Mouse (Mus musculus) kidney, adult 8-10 months (tissue): ENCODE data around the gene Zfp704.

Experiments
- DNase-seq, 2 experiments: peaks; one replicate each; pipeline ENCODE4 v3.0.0; 2022

Gene Zfp704

GRCm38 (mm10) chr3:9407119-9407546, 202.8 kb downstream of the Zfp704 start:
- peak; percentile 31 to 32 for DNase-seq

- peak in 1 of 2 experiments; percentile 21 for DNase-seq
Observed at GRCm38 (mm10) chr3:9405341-9405740, 204.5 kb downstream of the Zfp704 start.

- DNase-seq: no peak
Observed at GRCm38 (mm10) chr3:9403255-9404050, 206.4 kb downstream of the Zfp704 start.

GRCm38 (mm10) chr3:9402836-9403235, 207.0 kb downstream of the Zfp704 start:
- peak; percentile 9 to 11 for DNase-seq

- no peak for DNase-seq
Observed at GRCm38 (mm10) chr3:9402345-9402744, 207.5 kb downstream of the Zfp704 start.

- DNase-seq: no peak
Observed at GRCm38 (mm10) chr3:9401685-9402084, 208.2 kb downstream of the Zfp704 start.

- DNase-seq: no peak
Observed at GRCm38 (mm10) chr3:9400886-9401221, 209.0 kb downstream of the Zfp704 start.

GRCm38 (mm10) chr3:9400201-9400885, 209.5 kb downstream of the Zfp704 start:
- DNase-seq: peak in 1 of 2 experiments; percentile 15

GRCm38 (mm10) chr3:9398271-9398670, 211.6 kb downstream of the Zfp704 start:
- DNase-seq: no peak
